Mouse (Mus musculus) stomach, postnatal 0 days (tissue): ENCODE measurements around the gene Mrps16.

Experiments
- CTCF ChIP-seq: IDR thresholded peaks from 2 replicates; pipeline ENCODE4 v1.5.1; 2016; ENCODE audit warnings: antibody characterized with exemption, low read depth, mild to moderate bottlenecking, moderate library complexity
- EP300 ChIP-seq: optimal IDR thresholded peaks from 2 replicates; pipeline ENCODE3; 2016; ENCODE audit warnings: antibody characterized with exemption

DNA sequence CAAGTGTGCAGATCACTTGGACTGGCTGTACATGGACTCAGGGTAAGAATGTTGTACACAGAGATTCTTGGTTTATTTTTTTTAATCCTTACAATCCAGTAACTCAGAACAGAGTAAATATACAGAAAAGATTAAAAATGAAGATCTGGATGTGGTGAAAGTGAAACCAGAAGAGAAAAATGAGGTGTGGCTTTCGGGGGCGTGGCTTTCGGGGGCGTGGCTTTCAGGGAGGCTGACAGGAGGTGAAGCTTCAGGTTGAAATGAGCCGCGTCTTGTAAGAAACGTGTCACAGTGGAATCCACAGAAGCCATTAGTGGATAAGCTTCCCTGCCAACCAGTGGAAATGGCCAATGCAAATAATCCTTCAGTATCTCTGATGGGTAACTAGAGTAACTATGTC lies 52.6 kb downstream of the Mrps16 start:
- TF ChIP-seq CTCF (no peak), EP300 (no peak)
